Mouse (Mus musculus): ENCODE measurements at regions not wholly inside any gene's neighbourhood (a gene's known extent, or its start where the extent isn't known, plus 50 kb on each side); places are given as distances from the start of the nearest gene placed in this dataset.

DNA sequence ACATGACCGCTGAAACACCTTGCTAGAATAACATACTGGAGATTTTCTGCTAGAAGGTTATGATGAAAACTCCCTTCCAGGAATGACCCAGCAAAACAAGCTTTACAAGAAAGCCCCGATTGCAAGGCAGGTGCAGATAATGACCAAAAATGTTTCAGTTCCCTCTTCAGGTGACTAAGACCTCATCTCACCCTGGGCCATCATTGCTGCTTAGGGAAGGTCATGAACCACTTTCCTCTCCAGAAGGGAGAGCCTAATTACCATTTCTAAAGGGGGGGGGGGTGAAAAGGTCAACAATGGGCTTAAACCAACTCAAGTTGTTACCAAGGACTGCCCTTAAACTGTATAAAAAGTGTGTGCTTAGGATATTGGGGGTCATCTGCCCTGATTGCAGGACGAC lies 59.8 kb upstream of the Speer4c start:
- DNase-seq (ENCODE audit: low read depth) = no peak

- DNase-seq (ENCODE audit: low read depth) = no peak
Measured at GRCm38 (mm10) chr5:15774567-15774966, 60.5 kb upstream of the Speer4c start.

GRCm38 (mm10) chr5:15776106-15776505 lies 62.0 kb upstream of the Speer4c start:
- no peak for DNase-seq (ENCODE audit: low read depth)

DNA sequence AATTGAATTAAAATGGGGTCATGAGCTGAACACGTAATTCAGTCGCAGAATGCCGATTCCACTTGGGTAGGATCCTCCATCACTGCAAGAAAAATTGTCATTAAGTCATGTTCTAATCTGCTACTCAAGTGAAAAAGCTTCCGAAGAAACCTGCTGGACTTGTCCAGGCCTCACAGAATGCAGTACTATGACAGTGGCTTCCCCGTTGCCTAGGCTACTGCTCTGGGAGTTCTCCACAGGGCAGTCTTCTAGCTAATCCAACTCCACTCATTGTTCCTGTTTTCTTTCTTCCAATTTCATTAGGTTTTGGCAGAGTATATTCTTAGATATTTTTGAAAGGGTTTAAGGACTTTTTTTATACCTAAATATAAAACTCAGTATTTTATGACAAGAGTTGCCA lies 89.5 kb upstream of the Speer4c start:
- DNase-seq (ENCODE audit: low read depth) = no peak

GRCm38 (mm10) chr5:15816864-15817263 lies 102.8 kb upstream of the Speer4c start:
- no peak for DNase-seq (ENCODE audit: low read depth)

DNA sequence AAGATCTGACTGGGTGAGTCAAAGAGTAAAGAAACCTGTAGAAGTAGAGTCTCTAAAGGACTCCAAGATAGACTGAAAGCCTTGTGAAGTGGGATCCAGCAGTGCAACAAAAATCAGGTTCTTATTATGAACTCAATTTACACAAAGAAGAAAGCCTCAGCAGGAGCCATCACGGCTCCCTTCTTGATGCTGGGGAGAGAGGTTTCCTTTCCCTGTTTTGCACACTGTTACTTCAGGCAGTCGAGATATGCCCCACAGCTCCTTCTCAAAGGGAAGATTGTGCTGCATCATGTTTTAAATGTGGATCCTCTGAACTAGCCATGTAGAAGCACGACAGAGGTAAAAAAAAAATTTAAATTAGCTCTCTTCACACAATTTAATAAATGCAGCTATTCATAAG lies 103.3 kb upstream of the Speer4c start:
- DNase-seq (ENCODE audit: low read depth) = no peak

GRCm38 (mm10) chr5:15822989-15823388 lies 108.9 kb upstream of the Speer4c start:
- no peak for DNase-seq (ENCODE audit: low read depth)

DNA sequence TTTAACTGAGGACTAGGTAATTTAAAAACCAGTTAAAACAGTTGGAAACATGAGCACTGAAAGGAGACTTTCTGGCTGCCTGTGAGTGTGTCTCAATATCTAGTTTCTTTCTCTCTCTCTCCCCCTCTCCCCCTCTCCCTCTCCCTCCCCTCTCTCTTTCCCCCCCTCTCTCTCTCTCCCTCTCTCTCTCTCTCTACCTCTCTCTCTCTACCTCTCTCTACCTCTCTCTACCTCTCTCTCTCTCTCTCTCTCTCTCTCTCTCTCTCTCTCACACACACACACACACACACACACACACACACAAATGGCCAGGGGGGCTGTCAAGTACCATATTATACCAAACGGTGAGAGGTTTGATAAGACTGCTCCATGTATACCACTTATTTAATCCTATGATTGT lies 103.0 kb upstream of the Cacna2d1 start:
- no peak for DNase-seq (ENCODE audit: low read depth)

GRCm38 (mm10) chr5:15832338-15832737 lies 102.2 kb upstream of the Cacna2d1 start:
- no peak for DNase-seq (ENCODE audit: low read depth)

DNA sequence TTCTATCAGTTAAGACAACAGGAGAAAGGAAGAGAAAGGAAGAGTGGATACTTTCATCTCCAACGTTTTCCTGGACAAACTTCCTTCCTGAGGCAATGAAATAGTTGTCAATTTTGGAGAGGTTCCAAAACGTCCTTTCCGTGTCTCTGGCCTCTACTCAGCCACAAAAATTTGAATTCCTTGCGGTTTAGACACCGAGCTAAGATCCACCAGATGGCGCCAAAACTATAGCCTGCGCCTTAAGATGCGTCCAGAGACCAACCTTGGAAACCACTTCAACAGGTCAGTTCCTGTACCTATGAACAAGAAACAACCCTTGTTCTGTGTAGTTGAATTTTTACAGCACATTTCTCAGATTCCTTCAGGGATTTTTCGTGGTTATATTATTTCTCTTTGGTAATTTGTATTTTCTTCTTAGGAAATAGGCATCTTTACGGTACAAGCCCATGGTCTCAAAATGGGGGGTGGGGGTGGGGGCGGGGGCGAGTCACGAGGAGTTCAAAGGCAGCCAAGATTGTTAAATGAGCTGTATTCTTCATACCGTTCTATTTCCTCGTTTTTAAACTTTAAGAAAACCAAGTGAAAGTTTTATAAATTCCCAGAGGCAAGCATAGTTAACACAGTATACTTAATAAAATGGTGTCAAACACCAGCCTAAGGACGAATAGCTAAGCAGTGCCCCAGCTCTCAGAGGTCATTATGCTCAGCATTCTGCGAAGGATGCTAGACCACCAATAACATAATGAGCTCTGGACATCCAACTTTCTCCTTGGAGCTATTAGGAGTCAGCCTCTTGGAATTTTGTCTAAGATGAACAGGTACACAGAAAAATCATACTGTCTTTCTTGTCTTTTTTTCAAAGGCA lies 96.2 kb upstream of the Cacna2d1 start:
- peak; percentile 60 for DNase-seq (ENCODE audit: low read depth)

- DNase-seq (ENCODE audit: low read depth) = no peak
Measured at GRCm38 (mm10) chr5:15846790-15847189, 87.7 kb upstream of the Cacna2d1 start.

- no peak for DNase-seq (ENCODE audit: low read depth)
Measured at GRCm38 (mm10) chr5:15849520-15849919, 85.0 kb upstream of the Cacna2d1 start.

DNA sequence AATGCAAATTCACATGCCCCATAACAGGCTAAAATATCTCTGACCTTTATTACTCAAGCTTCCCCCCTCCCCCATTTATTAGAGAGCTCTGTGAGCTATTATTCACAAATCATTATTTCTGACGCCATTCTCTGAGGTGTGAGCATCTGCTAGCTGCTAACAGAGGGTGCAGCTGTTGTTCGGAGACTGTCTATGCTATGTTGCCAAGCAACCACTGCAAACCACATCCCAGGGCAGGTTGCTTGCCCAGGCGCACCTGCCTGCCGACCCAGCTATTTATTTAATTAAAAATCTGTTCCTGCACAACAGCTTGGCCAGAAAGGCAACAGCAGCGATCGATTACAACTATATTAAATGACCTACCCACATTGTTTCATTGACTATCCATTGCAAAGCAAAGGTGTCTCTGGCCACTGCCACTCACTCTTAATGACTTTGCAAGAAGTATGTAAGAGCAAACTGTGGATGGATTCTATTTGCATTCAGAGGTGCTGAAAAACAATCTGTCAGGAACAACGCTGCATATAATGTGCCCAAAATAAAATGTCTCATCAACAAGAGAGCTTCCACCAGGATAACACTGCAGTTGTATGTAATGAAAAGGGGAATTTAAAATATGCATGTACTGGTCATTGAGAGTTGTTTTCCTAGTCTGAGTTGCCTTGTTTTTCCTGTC lies 84.2 kb upstream of the Cacna2d1 start:
- DNase-seq (ENCODE audit: low read depth) = no peak

DNA sequence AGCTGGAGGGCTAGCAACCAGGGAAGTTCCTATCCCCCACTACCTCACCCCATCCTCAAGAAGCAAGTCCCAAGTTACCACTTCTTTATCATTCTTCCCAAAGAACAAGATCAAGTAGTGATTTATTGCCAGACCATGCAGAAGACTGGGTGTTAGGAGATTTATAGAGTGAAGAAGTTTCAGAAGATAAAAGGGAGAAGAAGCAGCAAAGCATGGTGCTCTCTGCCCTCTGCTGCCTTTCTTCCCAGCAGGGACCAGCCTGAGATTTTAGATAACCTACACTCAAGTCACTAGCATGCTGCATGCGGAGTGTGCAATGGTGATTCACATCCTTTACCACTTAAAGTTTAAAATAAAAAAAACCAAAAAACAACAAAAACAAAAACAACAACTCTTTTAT lies 79.7 kb upstream of the Cacna2d1 start:
- DNase-seq (ENCODE audit: low read depth) = no peak

DNA sequence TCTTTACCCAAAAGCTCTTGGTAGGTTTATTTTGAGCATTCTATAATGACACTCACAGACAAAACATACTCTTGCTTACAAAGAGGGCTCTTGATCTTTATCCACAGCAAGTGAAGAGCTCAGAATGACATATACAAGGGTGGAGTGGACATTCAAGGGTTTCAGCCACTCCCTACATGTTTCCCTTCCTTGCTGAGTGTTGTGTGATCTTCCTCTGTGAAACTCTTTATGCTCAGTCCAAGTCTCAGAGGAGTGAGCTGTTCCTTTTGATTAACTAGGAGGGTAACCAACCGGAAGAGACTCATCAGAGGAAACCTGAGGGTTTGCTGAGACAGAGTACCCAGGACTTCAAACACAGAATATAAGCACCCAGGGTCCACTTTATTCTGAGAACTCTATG lies 77.5 kb upstream of the Cacna2d1 start:
- DNase-seq (ENCODE audit: low read depth) = no peak

GRCm38 (mm10) chr5:15874065-15874464 lies 60.4 kb upstream of the Cacna2d1 start:
- no peak for DNase-seq (ENCODE audit: low read depth)

DNA sequence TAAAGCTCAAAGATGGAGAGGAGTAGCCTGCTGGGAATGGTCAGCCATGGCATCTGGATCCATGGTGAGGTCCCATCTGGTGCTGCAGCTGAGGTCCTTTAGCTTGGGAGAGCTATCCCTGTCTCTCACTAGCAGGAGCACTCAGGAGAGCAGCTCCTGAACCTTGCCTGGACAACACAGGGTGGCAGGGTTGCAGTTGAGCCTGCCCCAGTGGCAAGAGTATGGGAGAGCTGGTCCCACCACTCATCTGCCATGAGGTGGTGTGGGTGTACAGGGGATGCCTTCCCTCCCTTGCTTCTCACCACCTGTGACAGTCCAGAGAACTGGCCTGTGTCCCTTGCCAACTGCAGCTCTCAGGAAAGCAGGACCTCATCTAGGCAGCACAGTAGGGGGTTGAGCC lies 51.5 kb upstream of the Cacna2d1 start:
- no peak for DNase-seq (ENCODE audit: low read depth)
